Mouse (Mus musculus): ENCODE data around the gene Tcp11l2.

Gene Tcp11l2

GRCm38 (mm10) chr10:84604335-84604734, 27.9 kb downstream of the Tcp11l2 start:
- no peak for DNase-seq

DNA sequence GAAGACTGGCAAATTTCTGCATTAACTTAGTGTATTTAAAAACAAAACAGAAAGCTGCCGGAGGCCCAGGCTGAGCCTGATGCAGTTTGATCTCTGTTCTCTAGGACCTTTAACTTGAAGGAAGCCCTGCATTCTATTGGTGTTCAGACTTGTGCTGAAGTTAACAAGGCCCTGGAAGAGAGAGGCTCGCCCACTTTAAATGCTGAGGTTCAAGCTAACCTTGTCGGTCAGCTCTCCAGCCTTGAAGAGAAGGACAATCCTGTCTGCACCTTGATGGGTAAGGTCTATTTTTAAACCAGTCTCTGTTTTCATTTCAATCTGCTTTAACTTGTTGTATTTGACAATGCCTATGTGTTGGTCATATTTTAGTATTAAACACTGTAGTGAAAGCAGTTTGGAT, 31.9 kb downstream of the Tcp11l2 start:
- no peak for DNase-seq

DNA sequence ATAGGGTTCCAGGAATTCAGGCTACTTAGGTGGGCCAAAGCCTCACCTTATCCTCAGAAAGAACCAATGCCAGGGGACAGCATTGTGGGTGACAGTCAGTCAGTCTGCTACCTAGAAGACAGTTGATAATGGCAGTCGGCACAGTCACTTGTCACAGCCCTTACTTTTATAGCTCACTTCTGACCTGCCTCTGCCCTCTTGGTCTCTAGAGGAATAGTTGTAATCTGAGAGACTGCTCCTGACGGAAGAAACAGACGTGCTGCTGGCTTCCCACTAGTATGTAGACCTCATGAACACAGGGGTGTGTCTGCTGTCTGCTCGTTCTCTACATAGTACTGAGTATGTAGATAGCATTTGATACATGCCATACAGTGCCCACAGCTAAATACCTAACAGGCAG, 33.9 kb downstream of the Tcp11l2 start:
- DNase-seq = no peak

- no peak for DNase-seq
These were observed 34.4 kb downstream of the Tcp11l2 start for GRCm38 (mm10) chr10:84610783-84611182.

- DNase-seq = no peak
These were observed 35.2 kb downstream of the Tcp11l2 start for GRCm38 (mm10) chr10:84611664-84612063.

- DNase-seq = no peak
These were observed 35.9 kb downstream of the Tcp11l2 start for GRCm38 (mm10) chr10:84612281-84612680.

DNA sequence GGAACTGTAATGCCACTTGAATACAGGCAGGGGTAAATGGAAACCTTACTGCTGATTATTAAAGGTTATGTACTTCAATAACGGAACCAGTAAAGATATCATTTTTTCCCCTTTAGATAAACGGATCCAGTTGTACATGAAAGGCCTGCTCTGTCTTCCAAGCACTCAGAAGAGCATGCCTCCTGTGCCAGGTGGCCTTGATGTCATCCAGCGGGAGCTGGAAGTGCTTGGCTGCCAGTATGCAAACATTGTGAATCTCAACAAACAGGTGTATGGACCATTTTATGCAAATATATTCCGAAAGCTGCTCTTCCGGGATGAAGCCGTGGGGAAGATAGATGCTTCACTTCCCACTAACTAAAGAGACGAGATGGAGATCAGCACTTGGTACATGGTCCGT, 36.9 kb downstream of the Tcp11l2 start:
- no peak for DNase-seq

- DNase-seq = no peak
These were observed 38.6 kb downstream of the Tcp11l2 start for GRCm38 (mm10) chr10:84615076-84615475.

GRCm38 (mm10) chr10:84621826-84622790, 45.7 kb downstream of the Tcp11l2 start, which contains the start of gene Polr3b:
Polr3b (plus strand) TSS chr10:84622292.
- peak; percentile 97 for DNase-seq

- DNase-seq = no peak
These were observed 54.8 kb downstream of the Tcp11l2 start for GRCm38 (mm10) chr10:84631182-84631581.

GRCm38 (mm10) chr10:84632005-84632404, 55.6 kb downstream of the Tcp11l2 start:
- DNase-seq = no peak

GRCm38 (mm10) chr10:84636656-84637055, 60.2 kb downstream of the Tcp11l2 start:
- no peak for DNase-seq

DNA sequence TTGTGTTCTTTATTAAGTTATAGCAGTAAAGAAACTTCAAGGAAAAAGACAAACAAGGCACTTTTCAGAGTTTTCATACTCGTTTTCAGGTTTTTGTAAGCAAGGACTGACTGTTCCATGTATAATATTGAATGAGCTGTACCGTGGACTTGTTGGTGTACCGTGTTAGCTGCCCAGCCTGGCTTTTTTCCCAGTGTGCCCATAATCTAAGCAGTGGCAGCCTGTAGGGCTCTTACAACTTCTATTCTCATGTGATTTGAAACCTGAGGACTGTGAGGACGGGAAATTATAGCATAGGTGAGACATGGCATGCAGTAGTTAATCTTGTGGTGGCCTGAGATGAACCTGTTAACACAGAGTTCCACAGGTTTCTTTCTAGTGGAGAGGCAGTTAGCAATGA, 62.0 kb downstream of the Tcp11l2 start:
- no peak for DNase-seq

- DNase-seq = no peak
These were observed 63.3 kb downstream of the Tcp11l2 start for GRCm38 (mm10) chr10:84639525-84640287.

DNA sequence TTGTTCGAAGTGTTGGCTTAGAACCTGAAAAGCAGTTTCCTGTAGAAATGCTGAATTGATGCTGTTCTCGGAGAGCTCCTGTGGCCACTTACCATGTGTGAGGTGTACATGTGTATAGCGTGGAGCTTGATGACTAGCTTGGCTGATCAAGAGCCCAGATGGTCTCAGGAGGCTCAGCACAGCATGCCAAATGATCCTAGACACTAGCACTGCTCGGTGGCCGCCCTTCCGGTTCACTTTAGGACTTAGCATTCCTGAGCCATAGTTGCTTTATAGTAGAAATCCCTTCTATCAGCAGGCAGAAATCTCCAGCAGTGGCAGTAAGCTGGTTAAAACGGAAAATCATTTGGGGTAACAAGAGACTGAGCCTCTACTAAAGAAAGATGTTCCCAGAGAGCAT, 64.4 kb downstream of the Tcp11l2 start:
- no peak for DNase-seq

DNA sequence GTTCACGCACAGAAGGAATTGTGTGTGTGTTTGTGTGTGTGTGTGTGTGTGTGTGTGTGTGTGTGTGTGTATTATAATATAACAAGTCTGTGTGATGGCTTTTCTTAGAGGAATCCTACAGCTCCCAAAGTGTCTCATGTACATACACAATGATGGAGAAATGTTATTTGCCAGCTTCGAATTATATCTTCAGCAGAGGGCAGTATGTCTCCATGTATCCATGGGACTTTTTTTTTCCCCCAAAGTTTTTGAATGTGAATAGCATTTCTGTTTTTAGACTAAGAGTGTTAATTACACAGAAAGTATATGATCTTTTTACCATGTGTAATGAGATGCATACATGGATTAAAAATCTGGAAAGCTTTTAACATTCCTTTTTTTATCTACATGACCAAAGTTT, 65.2 kb downstream of the Tcp11l2 start:
- no peak for DNase-seq

GRCm38 (mm10) chr10:84645940-84646339, 69.5 kb downstream of the Tcp11l2 start:
- no peak for DNase-seq

GRCm38 (mm10) chr10:84646506-84647102, 70.2 kb downstream of the Tcp11l2 start:
- DNase-seq = peak; percentile 24

DNA sequence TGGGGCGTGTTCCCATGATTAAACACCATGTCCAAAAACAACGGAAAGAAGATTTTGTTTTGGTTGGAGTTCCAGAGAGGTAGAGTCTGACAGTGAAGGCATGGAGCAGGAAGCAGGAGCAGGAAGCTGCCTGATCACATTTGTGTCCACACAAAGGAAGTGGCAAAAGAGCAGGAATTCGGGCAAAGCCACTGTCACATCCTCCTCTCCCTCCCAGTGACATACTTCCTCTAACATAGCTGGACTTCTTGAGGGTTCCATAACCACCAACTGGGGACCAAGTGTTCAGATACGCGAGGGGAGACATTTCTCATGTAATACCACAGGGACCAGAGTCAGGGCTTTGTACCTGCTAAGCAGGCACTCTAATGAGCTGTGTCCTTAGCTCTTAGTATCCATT, 70.8 kb downstream of the Tcp11l2 start:
- no peak for DNase-seq

GRCm38 (mm10) chr10:84648911-84649310, 72.5 kb downstream of the Tcp11l2 start:
- no peak for DNase-seq

DNA sequence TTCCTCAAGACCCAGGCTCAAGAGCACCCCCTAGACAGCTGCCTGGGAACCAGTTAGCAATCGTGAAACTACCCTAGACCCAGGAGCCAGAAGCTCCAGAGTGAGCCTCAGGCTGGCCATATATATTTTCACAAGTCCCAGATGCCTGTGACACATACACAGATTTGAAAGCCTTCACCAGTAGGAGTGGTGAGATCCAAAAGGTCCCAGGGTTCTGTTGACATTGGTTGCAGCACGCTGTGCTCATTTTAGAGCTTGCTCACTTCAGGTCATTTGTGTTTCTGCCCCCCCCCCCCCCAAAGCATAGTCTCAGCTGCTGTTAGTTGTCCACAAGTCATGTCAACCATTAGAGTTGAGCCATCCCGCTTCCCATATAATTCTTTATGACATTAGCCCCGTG, 77.6 kb downstream of the Tcp11l2 start:
- DNase-seq = no peak

GRCm38 (mm10) chr10:84654731-84655130, 78.3 kb downstream of the Tcp11l2 start:
- no peak for DNase-seq

- DNase-seq = no peak
These were observed 80.2 kb downstream of the Tcp11l2 start for GRCm38 (mm10) chr10:84656618-84657017.
